Mouse (Mus musculus) urinary bladder, postnatal 14 days (tissue): ENCODE results near the gene Fmo5.
A peak's percentile ranks its signal among the peaks of the same experiment; 100 is the strongest.

Source experiments
- DNase-seq: peaks from one replicate; pipeline ENCODE4 v3.0.0; 2021; ENCODE audit warnings: low spot score

Fmo5 gene

DNA sequence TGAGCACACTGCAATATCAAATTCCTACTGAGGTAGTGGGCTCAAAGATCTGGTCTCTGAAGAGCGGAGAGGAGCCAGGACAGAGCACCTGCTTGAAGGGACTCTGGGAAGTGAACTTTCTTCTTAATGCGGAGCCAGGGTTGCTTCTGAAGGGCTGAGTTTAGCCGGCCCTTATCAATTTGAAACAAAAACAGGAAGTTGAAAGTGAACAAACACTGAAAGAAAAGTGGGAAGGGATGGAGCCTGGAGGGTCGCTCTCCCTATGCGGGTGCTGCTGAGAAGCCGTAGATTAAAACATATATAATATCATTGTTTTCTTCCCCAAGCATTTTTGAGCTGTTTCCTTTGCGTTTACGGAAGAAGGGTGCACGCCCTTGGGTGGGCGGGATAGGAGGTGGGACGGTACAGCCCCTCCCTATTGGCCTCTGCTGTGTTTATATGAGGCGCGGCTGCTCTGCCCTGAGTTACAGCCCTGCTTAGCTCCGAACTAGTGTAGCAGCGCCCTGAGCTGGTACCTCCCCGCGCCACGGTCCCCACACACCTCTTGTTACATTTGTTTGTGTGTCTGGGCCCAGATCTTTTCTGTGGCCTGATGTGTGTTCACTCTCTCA is at the start of gene Fmo5:
Gene Fmo5, plus strand, starts transcription at position 414 of the 611 bp plus-strand sequence.
- DNase-seq: peak; percentile 82

DNA sequence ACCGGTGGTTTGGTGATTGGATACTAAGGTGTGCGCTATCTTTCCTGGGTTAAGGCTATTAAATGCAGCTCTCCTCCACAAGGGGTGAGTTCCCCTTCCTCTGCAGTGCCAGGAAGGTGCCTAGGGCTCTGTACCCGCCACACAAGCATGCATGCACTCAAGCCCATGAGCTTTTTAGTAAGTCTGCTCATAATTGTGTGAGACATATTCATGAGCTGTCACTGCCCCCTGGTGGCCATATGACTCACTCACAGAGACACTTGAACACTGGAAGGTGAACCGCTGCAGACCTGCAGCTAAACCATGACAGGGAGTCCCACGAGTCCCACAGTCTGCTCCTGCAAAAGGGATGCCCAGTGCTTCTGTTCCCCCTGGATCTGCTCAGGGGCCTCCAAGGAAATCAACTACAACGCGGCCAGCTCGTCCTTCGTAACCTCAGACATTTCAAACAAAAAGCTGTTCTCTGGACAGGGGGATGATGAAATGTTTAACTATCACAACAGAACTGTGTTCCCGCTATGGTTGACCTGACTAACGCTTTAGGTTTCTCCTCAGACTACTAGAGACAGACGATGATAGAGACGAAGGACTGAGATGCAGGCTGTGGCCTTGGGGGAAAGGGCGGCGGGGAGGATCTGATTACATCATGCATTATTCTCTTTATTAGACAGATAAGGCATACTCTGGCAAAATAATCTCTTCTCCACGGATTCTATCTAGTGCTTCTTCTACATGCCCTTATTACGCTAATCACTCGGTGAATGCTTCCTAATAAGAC is 43.0 kb upstream of the Fmo5 start:
- peak; percentile 88 for DNase-seq

DNA sequence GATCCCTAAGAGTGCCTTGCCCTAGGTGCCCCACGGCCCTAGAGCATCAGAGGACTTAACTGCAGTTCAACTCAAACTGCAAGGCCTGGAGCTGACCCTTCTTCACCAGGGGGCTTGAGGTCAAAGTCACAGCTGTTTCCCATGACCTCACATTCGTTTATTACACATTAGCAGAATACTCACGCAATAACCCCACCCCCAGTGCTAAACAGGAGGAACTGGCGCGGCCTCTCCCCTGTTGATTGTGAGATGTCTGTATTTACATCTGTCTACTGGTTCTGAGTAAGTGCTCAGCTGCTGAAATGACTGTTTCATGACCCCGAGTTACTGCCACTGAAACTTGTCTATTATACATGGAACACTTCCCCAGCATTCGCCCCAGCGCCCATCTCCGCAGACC is 40.9 kb upstream of the Fmo5 start:
- peak; percentile 69 for DNase-seq

DNA sequence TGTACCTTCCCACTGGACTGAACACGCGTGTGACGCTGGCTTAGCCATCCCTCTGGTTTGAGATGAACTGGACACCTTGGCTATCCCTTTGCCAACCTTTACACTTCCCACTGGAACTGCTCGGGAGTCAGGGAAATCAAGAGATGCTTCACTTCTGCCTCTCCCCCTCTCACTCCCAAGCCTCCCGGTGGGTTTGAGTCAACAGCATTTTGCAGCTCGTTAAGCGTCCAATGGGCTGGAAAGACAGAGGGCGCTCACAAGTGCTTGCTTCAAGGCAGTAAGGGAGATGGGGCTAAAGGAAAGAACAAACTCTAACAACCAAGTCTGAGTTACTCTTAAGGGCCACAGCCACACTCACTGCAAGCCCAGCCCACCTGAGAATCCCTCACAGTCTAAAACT is 37.9 kb upstream of the Fmo5 start:
- DNase-seq: no peak

DNA sequence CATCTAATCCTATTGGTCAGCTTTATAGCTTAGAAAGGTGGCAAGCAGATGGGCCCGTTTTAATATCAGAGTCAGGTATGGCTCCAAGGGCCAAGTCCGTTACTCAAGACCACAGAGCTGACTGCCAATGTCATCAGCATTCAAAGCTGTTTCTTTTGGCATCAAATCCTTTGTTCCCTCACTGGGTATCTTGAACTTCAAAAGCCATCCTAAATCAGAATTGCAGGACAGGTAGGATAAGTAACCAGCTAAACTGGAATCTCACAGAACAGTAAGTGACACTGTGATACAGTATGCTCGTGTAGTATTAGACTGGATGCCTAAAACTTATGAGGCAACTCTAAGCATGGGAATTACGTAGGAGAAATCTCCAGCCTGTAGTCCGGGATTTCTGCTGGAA is 35.5 kb upstream of the Fmo5 start:
- no peak for DNase-seq

DNA sequence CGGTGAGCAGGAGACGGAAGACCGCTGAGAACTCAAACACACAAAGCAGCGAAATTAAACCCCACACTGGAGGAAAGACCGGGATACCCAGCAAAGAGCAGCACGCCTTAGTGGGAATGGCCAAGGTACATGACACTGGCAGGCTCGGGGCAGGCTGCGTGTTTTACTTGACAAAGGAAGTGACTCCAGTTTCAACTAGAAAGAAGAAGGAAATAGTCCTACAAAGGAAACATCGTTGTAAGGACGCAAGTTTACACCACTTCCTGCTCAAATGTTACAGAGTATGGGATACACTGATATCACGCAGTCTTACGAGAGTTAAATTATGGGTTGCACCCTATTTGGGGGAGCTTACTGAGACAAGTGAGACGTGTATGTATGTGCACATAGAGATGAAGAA is 34.5 kb upstream of the Fmo5 start:
- DNase-seq: no peak

DNA sequence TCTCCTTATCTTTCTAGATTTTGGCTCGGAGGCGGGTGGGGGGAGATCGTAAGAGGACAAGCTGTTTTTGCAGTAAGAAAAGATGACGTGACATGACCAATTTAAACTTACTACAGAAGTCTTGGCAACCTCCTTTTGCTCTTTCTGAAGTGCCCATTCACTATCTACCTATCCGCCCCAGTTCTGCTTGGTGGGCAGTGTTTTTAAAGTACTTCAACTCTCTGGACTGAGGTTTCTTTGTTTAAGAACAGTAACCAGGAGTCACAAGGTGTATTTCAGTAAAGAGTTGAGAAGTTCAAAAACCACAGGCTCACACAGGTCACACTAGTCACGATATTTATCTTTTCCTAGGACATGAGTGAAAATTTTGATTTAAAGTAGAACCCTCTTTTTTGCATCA is 33.5 kb upstream of the Fmo5 start:
- no peak for DNase-seq

DNA sequence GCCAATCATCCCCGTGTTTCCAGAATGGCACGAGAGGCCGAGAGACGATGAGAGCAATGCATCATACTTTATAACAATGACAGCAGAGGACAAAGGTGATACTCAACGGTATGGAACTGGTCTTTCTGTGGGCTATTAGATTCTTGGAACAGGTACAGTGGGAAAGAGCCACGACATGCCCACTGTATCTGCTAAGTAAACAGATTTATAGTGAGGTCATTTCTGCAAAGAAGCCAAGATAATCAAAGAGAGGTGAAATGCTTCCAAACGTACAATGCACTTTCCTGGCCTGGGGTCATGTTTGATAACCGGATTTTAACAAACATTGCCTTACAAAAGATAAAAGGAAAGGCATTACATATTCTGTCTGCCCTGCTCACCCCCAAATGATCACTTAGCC is 31.8 kb upstream of the Fmo5 start:
- no peak for DNase-seq

DNA sequence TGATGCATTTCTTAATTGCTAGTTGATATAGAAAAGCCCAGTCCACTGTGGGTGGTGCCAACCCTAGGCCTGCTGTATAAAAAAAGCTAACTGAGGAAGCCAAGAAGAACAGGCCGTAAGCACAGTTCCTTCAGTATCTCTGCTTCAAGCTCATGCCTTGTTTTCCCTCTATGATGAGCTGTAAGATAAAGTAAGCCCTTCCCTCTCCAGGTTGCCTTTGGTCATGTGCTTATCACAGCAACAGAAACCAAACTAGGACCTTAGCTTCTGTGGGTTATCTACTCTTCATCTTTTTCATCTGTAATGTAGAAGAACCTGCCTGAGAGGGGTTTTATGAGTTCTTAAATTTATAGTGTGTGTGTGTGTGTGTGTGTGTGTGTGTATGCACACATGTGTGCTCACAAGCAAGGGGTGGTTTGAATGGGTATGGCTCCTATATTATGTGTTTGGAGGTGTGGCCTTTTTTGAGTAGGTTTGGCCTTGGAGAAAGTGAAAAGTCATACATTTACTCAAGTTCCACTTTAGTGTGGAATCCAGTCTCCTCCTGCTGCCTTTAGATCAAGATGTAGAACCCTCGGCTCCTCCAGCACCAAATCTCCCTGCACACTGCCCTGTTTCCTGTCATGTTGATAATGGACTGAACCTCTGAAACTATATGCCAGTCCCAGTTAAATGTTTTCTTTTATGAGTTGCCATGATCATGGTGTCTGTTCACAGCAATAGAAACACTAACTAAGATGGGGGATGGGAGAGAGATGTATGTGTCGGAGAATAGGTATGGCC is 28.4 kb upstream of the Fmo5 start:
- DNase-seq: no peak

DNA sequence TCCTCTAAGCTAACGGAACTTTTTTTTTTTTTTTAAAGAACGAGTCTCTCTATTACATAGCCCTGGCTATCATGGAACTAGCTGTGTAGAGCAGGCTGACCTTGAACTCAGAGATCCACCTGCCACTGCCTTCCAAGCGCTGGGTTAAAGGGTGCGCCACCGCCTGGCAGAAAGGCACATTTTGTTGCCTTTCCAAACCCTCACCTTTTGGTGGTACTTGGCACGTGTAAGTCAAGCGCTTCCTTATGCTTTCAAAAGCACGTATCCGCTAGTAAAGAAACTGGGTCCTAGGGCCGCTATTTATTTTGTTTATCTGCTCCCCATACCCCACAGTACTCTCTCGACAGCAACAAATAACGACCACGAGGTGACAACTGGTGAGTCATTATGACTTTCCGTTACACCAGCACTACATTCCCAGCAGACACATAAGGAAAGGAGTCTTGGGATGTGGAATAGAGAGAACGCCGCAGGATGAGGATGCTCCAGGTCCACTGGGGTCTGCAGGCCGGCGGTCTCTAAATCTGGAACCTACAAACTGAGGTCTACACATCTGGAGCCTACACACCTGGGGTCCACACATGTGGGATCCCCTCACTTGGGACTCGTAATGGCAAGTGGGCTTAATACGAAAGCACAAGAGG is 19.3 kb upstream of the Fmo5 start:
- DNase-seq: peak; percentile 47

DNA sequence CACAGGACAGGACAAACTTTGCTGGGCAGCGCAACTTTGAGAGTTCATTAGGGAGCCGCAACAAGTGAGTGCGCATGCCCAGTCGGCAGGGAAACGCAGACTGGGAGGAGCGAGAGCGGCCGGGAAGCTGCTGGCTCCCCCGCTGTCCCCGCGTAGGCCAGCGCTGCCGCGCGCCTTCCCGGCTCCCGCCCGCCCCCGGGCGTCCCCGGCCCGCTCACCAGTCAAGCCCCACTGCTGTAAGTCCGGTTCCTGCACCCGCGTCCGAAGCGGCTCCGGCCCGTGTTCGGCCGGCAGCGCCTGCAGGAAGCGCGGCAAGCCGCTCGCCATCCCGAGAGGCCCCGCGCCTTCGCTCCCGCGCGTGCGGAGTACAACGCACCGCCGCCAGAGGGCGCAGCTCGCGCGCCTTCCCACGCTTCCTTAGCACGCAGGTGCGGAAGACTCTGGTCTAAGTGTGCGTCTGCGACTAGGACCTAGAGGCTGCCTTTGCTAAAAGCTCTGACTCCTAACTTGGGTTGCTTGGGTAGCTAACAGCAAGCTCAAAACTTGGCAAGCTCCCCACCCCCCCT is 18.7 kb upstream of the Fmo5 start, which contains the start of gene Chd1l:
Gene Chd1l, minus strand, starts transcription at position 359 of the 566 bp plus-strand sequence.
- peak; percentile 91 for DNase-seq

DNA sequence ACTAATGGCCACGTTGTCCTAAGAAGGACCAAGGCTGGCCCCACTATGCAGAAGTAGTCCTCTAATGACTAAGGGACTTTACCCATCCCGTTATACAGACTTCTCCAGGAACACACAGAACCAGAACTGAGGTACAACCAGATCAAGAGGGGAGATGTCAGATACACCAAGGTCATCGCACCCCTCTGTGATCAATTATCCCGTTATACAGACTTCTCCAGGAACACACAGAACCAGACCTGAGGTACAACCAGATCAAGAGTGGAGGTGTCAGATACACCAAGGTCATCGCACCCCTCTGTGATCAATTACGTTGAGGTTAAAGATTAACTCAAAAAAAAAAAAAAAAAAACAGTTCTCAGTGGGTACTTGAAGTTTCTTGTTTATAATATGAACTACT is 17.6 kb upstream of the Fmo5 start:
- no peak for DNase-seq

DNA sequence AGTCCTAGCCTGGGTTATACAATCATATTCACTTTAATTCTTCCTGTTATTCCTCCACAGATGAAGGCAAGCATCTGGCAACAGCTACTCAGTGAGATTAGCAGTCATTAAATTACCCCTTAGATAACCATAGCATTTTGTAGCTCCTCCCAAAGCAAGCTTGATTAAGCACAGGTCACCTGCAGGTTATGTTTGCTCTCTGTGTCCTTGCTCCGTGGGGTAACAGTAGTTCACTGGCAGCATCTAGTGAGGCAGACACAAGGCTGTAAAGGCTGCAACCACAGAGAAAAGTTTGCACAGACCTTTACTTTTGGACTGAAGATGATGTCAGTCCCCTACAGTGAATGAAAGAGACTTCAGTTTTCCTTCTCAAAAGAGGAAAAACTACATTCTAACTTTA is 13.4 kb upstream of the Fmo5 start:
- no peak for DNase-seq

DNA sequence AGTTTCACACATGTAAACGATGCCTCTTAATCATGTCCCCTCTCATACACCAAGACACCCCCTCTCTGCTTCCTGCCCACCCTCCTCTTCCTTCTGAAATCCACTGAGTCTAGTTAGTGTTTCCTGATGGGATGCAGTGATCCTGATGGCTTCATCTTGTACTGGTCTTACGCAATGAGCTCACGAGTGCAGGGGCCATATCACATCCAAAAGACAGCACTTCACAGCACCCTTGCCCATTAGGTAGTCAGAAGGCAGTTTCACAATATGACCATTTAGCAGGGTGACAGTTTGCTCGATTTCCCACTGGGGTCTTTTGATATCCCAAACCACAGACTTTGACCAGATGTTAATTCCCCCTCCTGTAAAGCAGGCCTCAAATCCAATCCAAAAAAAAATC is 12.7 kb upstream of the Fmo5 start:
- DNase-seq: no peak

DNA sequence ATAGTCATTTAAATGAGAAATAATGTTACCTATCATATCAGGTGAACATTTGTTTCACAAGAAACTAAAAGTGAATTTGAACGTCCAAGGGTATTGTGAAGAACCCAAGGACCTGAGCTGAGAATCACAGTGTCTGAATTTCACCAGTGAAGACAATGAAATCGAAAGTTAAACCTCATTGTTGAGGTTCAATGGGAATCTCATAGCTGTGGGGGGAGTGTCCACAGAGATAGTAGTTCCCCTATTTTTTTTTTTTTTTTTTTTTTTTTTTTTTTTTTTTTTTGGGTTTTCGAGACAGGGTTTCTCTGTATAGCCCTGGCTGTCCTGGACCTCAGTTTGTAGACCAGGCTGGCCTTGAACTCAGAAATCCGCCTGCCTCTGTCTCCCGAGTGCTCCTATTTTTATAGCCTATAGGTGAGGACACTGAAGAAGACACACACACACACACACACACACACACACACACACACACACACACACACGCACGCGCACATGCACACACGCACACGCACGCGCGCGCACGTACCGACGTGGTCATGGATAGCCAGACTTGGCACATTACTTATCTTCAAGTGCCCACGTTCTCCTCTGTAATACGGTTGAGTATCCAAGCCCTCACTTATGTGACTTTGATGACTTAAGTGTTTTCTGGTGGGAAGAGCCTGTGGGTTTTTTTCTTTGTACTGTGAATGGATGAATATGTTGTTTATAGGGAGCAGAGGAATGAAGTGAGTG is 11.3 kb upstream of the Fmo5 start:
- no peak for DNase-seq

DNA sequence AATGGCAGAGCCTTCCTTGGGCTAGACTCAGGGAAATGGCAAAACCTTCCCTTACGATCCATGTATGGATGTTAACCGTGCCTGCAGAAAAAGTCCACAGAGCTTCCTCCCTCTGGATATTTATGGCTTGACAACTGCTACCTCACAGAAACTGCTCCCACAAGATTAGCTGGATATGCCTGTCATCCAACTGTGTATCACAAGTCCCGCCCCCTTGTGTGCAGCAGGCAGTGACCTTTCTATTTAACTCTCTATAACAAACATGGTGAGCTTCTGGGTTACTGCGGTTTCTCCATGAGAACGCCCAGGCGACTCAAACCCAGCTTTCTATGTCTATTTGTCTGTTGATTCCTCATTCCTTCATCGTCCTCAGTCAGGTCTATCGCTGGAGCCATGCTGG is 10.7 kb upstream of the Fmo5 start:
- DNase-seq: peak; percentile 35

DNA sequence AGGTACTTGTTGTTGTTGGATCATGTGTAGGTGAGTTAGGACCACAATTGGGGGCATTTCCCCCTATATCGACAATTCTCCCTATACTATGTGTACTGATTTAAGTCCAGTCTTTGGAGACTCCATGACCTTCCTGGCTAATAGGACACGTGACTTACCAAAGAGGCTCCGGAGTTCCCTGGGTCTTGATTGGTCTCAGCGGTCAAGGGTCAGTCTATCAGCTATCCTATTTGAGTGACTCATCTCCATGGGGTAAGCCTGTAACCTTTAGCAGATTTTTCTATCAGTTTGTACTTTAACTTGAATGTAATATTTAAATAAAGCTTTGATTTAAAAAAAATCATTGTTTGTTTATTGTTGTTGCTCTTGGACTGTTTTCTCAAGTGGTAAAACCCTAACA is 7.9 kb upstream of the Fmo5 start:
- no peak for DNase-seq

DNA sequence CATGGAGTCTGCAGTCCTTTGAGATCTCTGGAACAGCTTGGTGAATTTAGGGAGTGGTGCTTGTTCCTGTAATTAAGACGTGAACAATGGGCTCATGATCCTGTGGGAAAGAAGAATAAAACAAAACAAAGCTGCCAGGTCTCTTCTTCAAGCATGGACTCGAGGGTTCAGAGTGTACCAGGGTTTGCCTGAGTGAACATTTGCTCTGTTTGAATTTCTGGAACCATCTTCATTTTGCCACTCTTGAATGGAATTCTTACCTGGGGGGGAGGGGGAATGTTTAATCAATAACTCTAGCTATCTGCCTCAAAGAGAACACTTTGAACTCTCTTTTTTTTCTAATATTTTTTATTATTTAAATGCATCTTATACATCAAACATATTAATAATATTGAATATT is 4.0 kb upstream of the Fmo5 start:
- no peak for DNase-seq

DNA sequence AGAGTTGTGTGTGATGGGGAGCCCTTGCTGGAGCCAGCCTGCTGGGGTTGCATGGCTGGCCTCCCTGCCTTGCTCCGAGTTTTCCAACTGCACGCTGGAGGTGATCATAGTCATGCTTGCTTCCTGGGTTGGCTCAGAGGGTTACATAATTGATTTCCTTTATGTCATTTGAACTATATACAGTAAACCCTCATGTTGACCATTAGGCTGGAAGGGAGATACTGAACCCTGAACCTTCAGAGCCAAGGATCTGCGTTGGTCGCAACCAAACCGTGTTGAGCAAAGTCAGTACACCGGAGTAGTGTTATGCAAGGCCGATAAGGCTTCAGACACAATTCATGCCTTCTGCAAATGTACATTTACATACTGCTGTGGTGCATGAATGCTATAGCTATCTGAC is 711 bp upstream of the Fmo5 start:
- no peak for DNase-seq

DNA sequence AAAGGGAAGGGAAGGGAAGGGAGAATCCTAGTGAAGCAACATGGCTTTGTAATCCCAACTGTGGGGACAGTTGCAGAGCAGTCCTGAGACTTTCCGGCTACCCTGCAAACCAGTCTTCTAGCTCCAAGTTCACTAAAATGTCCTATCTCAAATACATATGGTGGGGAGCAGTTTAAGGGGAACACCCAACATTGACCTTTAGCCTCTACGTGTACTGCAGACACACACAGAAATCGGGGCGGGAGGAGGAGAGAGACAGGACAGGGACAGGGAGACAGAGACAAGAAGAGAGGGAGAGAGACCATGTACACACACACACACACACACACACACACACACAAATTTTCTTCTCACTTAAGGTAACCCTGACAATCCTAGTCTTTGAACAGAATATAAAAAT is 1.3 kb downstream of the Fmo5 start:
- no peak for DNase-seq

DNA sequence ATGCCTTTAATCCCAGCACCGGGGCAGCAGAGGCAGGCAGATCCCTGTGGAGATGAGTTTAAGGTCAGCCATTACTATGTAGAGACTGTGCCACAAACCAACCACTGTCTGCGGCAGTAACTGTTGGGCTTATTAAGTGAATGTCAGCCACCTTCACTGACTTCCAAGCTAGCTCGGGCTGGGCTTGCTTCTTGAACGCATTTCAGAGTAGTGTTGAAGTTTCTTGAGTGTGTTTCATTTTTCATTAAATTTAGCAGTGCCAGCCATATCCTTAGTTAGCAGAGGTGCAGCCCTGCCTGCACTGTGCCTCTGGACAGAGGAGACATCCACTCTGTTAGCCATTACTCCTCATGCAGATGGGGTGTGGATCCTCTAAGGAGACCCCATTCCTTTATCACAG is 2.1 kb downstream of the Fmo5 start:
- no peak for DNase-seq
